Mouse (Mus musculus) hematopoietic multipotent progenitor cell, adult 10-12 weeks (in vitro differentiated cells): ENCODE measurements around the gene Mcl1. TPM values are rescaled to one million over a fixed set of nuclear protein-coding genes. Genes with fewer than 3 reads are reported as not detected.

ENCODE experiments used
- polyA plus RNA-seq: library from polyadenylated mRNA; stranded (reverse); fragments of >175 nt; gene quantifications from 2 replicates; pipeline ENCODE4 v1.2.3, GENCODE M21; 2012; ENCODE audit warnings: low replicate concordance

Gene Mcl1
- 463 and 1,409 TPM in 2 replicates for polyA plus RNA-seq

DNA sequence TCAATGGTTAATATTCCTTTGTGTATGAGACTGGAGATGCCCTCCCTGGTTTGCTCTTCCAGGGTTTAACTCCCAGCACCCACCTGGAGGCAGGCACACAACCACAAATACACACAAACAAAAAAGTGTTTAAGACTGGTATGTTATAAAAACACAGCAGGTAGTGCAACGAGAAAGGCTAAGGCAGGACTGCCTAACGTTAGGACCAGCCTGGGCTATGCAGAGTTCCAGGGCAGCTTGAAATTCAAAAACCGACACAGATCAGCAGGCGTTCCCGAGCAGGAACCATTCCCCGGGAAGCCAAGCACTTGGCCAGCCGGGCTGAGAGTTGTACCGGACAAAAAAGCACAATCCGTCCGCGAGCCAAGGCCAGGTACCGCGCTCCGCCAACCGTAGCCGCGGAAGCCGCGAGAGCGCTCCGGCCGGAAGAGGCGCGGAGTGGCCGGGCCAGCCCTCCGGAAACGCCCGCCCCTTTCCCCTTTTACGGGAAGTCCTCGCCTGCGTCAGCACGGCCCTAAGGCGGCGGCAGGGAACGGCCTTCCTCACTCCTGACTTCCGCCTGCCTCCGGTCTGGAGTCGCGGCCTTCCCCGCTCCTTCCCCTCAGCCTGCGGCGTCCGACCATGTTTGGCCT is at the start of gene Mcl1:
TSS of gene Mcl1 (plus strand) at position 553 of the 632 bp plus-strand sequence.

DNA sequence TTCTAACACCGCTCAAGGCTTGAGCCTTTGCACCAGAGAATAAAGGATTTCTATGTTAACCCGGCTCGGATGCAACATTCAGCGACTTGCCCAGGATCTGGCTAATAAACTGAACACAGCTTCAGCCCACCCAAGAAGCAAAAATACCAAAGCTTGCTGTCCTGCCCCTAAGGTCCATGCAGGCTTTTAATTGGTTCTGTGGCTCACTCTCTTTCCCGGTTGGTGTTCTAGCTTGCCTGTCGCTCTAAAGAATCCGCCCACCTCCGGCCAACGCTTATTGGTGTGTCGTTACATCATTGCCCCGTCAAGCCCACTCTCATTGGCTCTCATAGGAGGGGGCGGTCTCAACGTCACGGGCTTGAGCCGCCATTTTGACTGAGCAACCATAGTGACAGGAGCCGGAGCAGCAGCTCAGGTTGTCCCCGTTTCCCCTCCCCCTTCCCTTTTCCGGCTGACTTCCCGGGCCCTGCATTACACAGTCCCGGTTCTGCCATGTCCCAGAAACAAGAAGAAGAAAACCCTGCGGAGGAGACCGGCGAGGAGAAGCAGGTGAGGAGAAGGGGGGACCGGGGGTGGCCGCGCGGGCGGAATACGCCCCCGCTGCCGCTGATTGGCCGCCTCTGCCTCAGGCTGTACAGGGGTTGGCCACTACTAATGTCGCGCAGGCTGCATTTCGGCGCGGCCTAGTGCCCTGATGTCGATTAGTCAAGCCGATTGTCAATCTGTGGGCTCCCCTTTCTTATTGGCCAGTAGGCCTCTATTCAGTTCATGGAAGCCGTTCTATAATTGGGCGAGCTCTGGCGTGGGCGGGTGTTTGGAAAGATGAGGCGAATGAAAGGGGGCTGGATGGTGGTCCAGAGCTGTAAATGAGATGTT is 33.7 kb upstream of the Mcl1 start, which contains the start of gene Ensa:
TSS of gene Ensa (plus strand) at position 366 of the 876 bp plus-strand sequence.

GRCm38 (mm10) chr3:95687524-95688421 is 29.2 kb downstream of the Mcl1 start, which contains the start of gene Adamtsl4:
Gene Adamtsl4 (minus strand): TSS chr3:95687917.

Other genes starting within 250 kb of the Mcl1 start
- 32.9 and 52.8 TPM in 2 replicates for gene Arnt, start 224.4 kb upstream of the Mcl1 start, polyA plus RNA-seq
- 0.08 TPM in 1 of 2 replicates, not detected in the other for gene Ctsk, start 159.5 kb upstream of the Mcl1 start, polyA plus RNA-seq
- 19.9 and 33.2 TPM in 2 replicates for gene Ctss, start 132.0 kb upstream of the Mcl1 start, polyA plus RNA-seq
- gene Hormad1, start 99.1 kb upstream of the Mcl1 start, polyA plus RNA-seq: not detected in 2 replicates
- 2.8 and 2.9 TPM in 2 replicates for gene Golph3l, start 69.9 kb upstream of the Mcl1 start, polyA plus RNA-seq
- 33.7 and 38.0 TPM in 2 replicates for gene Ensa, start 33.8 kb upstream of the Mcl1 start, polyA plus RNA-seq
- gene Adamtsl4, start 29.1 kb downstream of the Mcl1 start, polyA plus RNA-seq: 5.4 and 10.2 TPM in 2 replicates
- gene Ecm1, start 80.8 kb downstream of the Mcl1 start, polyA plus RNA-seq: 26.6 and 28.3 TPM in 2 replicates
- gene Tars2, start 101.4 kb downstream of the Mcl1 start, polyA plus RNA-seq: 5.9 and 30.1 TPM in 2 replicates
- 12.1 and 12.8 TPM in 2 replicates for gene Rprd2, start 160.1 kb downstream of the Mcl1 start, polyA plus RNA-seq
- gene Prpf3, start 197.1 kb downstream of the Mcl1 start, polyA plus RNA-seq: 5.2 and 7.3 TPM in 2 replicates
- gene Mrps21, start 212.7 kb downstream of the Mcl1 start, polyA plus RNA-seq: 12.2 and 207 TPM in 2 replicates
- 3.7 and 4.7 TPM in 2 replicates for gene Ciart, start 223.5 kb downstream of the Mcl1 start, polyA plus RNA-seq
- 4.3 and 9.3 TPM in 2 replicates for gene BC028528, start 233.2 kb downstream of the Mcl1 start, polyA plus RNA-seq
- 131 and 202 TPM in 2 replicates for gene Aph1a, start 235.2 kb downstream of the Mcl1 start, polyA plus RNA-seq
- gene Car14, start 245.9 kb downstream of the Mcl1 start, polyA plus RNA-seq: not detected in 2 replicates